Mouse (Mus musculus): Measurements from ENCODE around the gene Lpin2. TPM values are rescaled to one million over a fixed set of nuclear protein-coding genes. Genes with fewer than 3 reads are reported as not detected.
A peak's percentile ranks its signal among the peaks of the same experiment; 100 is the strongest.

Gene Lpin2
- total RNA-seq, 2 experiments from 2014 or later, result 26.1 to 26.4 TPM

DNA sequence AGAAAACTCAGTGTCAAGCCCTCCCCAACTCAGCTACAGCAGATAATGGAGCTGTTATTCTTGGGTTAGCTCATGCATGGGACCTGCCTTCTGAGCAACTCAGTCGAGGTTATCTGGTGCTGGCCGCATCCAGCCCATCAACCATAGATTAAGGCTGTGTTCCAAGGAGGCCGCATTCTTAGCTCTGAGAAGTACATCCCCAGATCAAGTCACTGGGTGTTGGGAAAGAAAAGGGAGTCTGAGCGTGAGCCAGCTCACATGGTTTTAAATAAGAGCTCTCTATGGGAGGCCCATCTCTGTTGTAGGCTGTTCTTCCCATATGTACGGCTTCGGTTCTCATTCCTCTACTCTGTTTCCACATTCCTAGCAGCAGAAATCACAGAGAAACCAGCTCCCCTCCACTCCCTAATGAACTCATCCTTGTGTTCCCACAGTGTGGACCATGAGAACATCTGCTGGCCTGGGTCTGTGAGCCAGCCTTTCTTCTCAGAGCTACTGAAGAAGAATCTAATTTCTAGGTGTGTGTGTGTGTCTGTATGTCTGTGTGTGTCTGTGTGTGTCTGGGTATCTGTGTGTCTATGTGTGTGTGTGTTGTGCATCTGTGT is 107.3 kb downstream of the Lpin2 start:
- ATAC-seq (replicated peaks; ENCODE audit: poor library complexity), result peak; percentile 14

DNA sequence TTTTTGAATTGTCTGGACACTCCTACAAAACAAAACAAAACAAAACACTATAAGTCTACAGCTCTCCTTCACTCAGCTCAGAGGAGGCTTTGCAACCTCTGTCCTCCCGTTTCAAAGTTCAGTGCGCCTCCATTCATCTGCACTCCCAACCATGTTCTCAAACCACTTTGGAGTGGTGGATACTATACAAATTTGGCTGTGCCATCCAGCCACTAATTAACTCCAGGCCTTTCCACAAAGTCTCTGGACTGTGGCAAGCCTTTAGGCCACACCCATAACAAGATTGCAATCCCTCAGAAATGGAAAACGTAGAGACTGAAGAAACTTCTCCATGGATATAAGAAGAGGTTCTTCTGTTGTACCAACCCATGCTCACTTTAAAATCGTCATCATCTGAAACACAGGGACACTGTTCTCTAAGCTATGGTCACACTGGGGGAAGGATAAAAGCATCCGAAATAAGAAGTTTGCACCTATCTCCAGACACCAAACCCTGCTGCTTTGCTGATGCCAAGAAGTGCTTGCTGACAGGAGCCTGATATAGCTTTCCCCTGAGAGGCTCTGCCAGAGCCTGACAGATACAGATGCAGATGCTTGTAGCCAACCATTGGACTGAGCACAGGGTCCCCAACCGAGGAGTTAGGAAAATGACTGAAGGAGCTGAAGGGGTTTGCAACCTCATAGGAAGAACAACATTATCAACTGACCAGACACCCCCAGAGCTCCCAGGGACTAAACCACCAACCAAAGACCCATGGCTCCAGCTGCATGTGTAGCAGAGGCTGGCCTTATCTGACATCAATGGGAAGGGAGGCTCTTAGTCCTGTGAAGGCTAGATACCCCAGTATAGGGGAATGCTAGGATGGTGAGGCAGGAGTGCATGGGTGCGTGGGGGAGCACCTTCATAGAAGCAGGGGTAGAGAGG is 108.4 kb downstream of the Lpin2 start:
- peak; percentile 34 for ATAC-seq (replicated peaks; ENCODE audit: poor library complexity)

DNA sequence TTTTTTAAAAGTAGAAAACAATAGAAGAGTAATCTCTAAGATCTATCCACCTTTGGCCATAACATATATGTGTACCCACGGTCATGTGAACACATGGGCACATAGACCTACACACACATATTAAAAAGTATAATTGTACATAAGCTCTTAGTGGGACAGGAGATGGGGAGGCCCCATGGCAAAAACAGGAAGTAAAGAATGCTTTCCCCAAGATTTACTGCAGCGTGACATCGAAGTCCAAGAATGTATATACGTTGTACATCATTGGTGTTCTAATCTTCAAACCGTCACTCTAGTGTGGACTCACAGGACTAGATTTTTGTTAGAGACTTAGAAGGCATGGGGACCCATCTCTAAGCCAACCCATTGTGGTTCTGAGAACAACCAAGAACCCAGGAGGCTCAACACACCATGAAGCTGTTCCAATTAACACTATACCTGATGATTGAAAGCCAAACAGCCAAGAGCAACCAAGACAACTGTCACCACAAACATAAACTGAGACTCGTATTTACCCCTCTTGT is 109.6 kb downstream of the Lpin2 start:
- no peak for ATAC-seq (replicated peaks; ENCODE audit: poor library complexity)

DNA sequence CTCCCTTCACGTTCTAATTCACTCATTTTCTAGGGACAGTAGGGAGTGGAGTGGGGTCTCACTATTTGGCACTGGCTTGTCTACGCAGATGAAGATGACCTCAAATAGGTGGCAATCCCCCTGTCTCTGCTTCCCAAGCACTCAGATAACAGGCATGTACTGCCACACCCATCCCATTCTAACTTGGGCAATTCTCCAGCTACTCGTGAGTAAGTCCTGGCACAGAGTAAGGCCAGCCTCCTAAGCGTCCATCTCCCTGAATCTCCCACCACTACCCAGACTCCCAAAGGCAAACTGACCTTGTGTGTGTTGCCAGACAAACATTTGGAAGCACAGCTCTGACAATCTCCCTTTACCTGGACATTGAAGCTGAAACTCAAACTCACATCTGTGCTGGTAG is 110.5 kb downstream of the Lpin2 start:
- ATAC-seq (replicated peaks; ENCODE audit: poor library complexity), result no peak

DNA sequence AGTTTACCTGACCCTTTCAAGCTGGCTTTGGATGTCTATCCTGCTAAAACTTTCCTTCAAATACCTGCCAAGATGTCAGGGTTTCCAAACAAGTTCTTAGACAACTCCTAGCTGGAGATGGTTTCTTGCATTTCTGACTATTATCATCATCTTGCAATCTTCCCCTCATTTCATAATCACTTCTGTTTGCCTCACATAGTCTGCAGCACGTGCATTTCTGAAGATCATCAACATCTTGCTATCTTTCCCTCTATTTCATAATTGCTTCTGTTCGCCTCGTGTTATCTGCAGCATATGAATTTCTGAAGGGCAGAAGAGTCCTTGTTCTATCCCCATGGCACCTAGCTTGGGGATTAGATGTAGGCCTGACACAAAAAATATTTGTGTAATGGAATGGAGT is 112.2 kb downstream of the Lpin2 start:
- ATAC-seq (replicated peaks; ENCODE audit: poor library complexity), result peak; percentile 42

Other genes with a start within 250 kb of the Lpin2 start
- 0.20 and 0.30 TPM in 2 replicates for gene Myom1, start 179.9 kb upstream of the Lpin2 start, total RNA-seq (2015)
- 0.33 and 0.34 TPM in 2 replicates for gene Myom1, start 179.9 kb upstream of the Lpin2 start, total RNA-seq (2017)
- gene Myl12a, start 179.7 kb upstream of the Lpin2 start, total RNA-seq (2015), result 307 and 338 TPM in 2 replicates
- 150 and 188 TPM in 2 replicates for gene Myl12a, start 179.7 kb upstream of the Lpin2 start, total RNA-seq (2017)
- gene Emilin2, start 129.4 kb downstream of the Lpin2 start, total RNA-seq (2015), result 14.6 and 16.3 TPM in 2 replicates
- gene Emilin2, start 129.4 kb downstream of the Lpin2 start, total RNA-seq (2017), result 20.0 and 23.5 TPM in 2 replicates